Mouse (Mus musculus): Measurements from ENCODE around the gene Atp2a1.
"Not testable (repeated sequence)": the region's sequence is repeated elsewhere in the genome, so short reads cannot be mapped to it uniquely, and the experiment has no call there.

The Atp2a1 gene

GRCm38 (mm10) chr7:126411061-126411460 lies 51.8 kb downstream of the Atp2a1 start:
- no peak for DNase-seq (ENCODE audit: low spot score in 2 of 2)

- DNase-seq (ENCODE audit: low spot score in 2 of 2): no peak
Observed at GRCm38 (mm10) chr7:126408686-126409085, 54.2 kb downstream of the Atp2a1 start.

- DNase-seq (ENCODE audit: low spot score in 2 of 2): not testable (repeated sequence)
Observed at GRCm38 (mm10) chr7:126402518-126402917, 60.4 kb downstream of the Atp2a1 start.

GRCm38 (mm10) chr7:126399548-126399947 lies 63.4 kb downstream of the Atp2a1 start:
- peak; percentile 83 to 88 for DNase-seq (ENCODE audit: low spot score in 2 of 2)

- no peak for DNase-seq (ENCODE audit: low spot score in 2 of 2)
Observed at GRCm38 (mm10) chr7:126397822-126398221, 65.1 kb downstream of the Atp2a1 start.

- no peak for DNase-seq (ENCODE audit: low spot score in 2 of 2)
Observed at GRCm38 (mm10) chr7:126397221-126397620, 65.7 kb downstream of the Atp2a1 start.

- peak; percentile 90 to 96 for DNase-seq (ENCODE audit: low spot score in 2 of 2)
Observed at GRCm38 (mm10) chr7:126396298-126397119, 66.4 kb downstream of the Atp2a1 start, which contains the start of gene Nfatc2ip. Gene Nfatc2ip (minus strand): TSS chr7:126396737.

All from spleen, postnatal 36 days (tissue).